Mouse (Mus musculus) cerebellum, adult 18-20 months (tissue): Measurements from ENCODE around the gene Tbx21.

Experiments
- DNase-seq, 2 experiments: peaks; one replicate each; pipeline ENCODE4 v3.0.0; 2021

The Tbx21 gene

GRCm38 (mm10) chr11:97080291-97080690 lies 34.8 kb downstream of the Tbx21 start:
- DNase-seq: no peak

- DNase-seq: no peak
Observed at GRCm38 (mm10) chr11:97078751-97079150, 36.4 kb downstream of the Tbx21 start.

GRCm38 (mm10) chr11:97074235-97074634 lies 40.9 kb downstream of the Tbx21 start:
- DNase-seq: no peak

GRCm38 (mm10) chr11:97072533-97072932 lies 42.6 kb downstream of the Tbx21 start:
- peak in 1 of 2 experiments; percentile 52 for DNase-seq

- DNase-seq: no peak
Observed at GRCm38 (mm10) chr11:97071129-97071528, 44.0 kb downstream of the Tbx21 start.

- DNase-seq: no peak
Observed at GRCm38 (mm10) chr11:97069770-97070169, 45.4 kb downstream of the Tbx21 start.

- no peak for DNase-seq
Observed at GRCm38 (mm10) chr11:97069333-97069732, 45.8 kb downstream of the Tbx21 start.

GRCm38 (mm10) chr11:97066656-97067360 lies 48.3 kb downstream of the Tbx21 start:
- no peak for DNase-seq

- no peak for DNase-seq
Observed at GRCm38 (mm10) chr11:97065538-97066295, 49.4 kb downstream of the Tbx21 start.

- no peak for DNase-seq
Observed at GRCm38 (mm10) chr11:97063921-97064295, 51.2 kb downstream of the Tbx21 start.

GRCm38 (mm10) chr11:97063274-97063920 lies 51.7 kb downstream of the Tbx21 start:
- DNase-seq: no peak

- peak in 1 of 2 experiments; percentile 27 for DNase-seq
Observed at GRCm38 (mm10) chr11:97052219-97052646, 62.9 kb downstream of the Tbx21 start.

- DNase-seq: peak; percentile 27 to 28
Observed at GRCm38 (mm10) chr11:97050944-97051586, 64.1 kb downstream of the Tbx21 start.

GRCm38 (mm10) chr11:97050216-97050943 lies 64.8 kb downstream of the Tbx21 start, which contains the start of gene Osbpl7:
TSS of gene Osbpl7 (plus strand) at chr11:97050628.
- peak; percentile 75 to 87 for DNase-seq

- no peak for DNase-seq
Observed at GRCm38 (mm10) chr11:97049492-97050085, 65.5 kb downstream of the Tbx21 start.

GRCm38 (mm10) chr11:97048090-97048650 lies 67.0 kb downstream of the Tbx21 start:
- DNase-seq: no peak
